Comparison of ENCODE assay signal across 8 mouse cellular contexts in genomic region chr19:5510031-5511026, GRCm38 (mm10). TPM values are rescaled to one million over a fixed set of nuclear protein-coding genes. Genes with fewer than 3 reads are reported as not detected.
DNase-seq lines count a peak whose midpoint lies in the region; ATAC-seq lines count a peak whose summit lies in the region.

Snx32 (minus strand) TSS chr19:5510538.

- H3K9me3 ChIP-seq in hindbrain, embryonic 12.5 days (replicated peaks): no peaks in the 10 kb centered on the region

- WGBS in hindbrain, embryonic 12.5 days: 2% methylated on average over 46 of the region's 47 CpGs

- peak within 1 kb of the TSS; percentile 48 for H3K4me3 ChIP-seq in hindbrain, embryonic 12.5 days

- no peaks in the 10 kb centered on the region for H3K36me3 ChIP-seq in hindbrain, embryonic 12.5 days

- peak within 1 kb of the TSS; percentile 71 for H3K4me2 ChIP-seq in hindbrain, embryonic 12.5 days (replicated peaks)

- peaks cover 20% of the 10 kb centered on the region for H3K4me1 ChIP-seq in hindbrain, embryonic 12.5 days

- H3K9ac ChIP-seq in hindbrain, embryonic 12.5 days: peak within 1 kb of the TSS; percentile 67

- peak; percentile 99 for ATAC-seq in hindbrain, embryonic 12.5 days (ENCODE audit: low FRiP score)

- no peaks in the 10 kb centered on the region for H3K27me3 ChIP-seq in hindbrain, embryonic 12.5 days

- H3K27ac ChIP-seq in hindbrain, embryonic 12.5 days: peak within 1 kb of the TSS; percentile 77

- DNase-seq in NIH3T3 (ENCODE audit: low read depth): peak; percentile 94
- DNase-seq in cerebellum, postnatal 10 days: peak; percentile 98 to 99
- DNase-seq in frontal cortex, postnatal 10 days (ENCODE audit: low spot score in 2 of 2): peak; percentile 99
- DNase-seq in layer of hippocampus, postnatal 25 days (ENCODE audit: extremely low spot score in 1 of 2, low spot score in 1 of 2): peak; percentile 88 to 93
- DNase-seq in lung, postnatal 25 days (ENCODE audit: low spot score): peak; percentile 99
- peak; percentile 96 for DNase-seq in retina, embryonic 14.5 days (ENCODE audit: low spot score)
- peak; percentile 97 for DNase-seq in thymus, postnatal 4 days

RNA-seq across cellular contexts. Expression of gene Snx32, which starts in this region (rescaled TPM):
- 38.3 and 42.2 TPM in 2 replicates for polyA plus RNA-seq in hindbrain, embryonic 12.5 days (2016; fragmentation: Nextera tagmentation; extraction: Ambion mirVana)
- total RNA-seq in layer of hippocampus, postnatal 25 days (2021): 10 to 100 TPM; 78.0 to 86.5 TPM

Comparison
In these comparisons a context has a peak if more than half of its experiments do, and no peak if none do; other contexts are left out.
1. Peak in every context shown above with its lines: DNase-seq, ATAC-seq, H3K4me3 ChIP-seq and H3K27ac ChIP-seq.